Mouse (Mus musculus): ENCODE data around the gene Dnal1. TPM values are rescaled to one million over a fixed set of nuclear protein-coding genes. Genes with fewer than 3 reads are reported as not detected.

Gene Dnal1
- total RNA-seq, 2 experiments from 2014 or later: 8.5 to 8.8 TPM

GRCm38 (mm10) chr12:84125892-84126291, 11.7 kb downstream of the Dnal1 start:
- no peak for DNase-seq
- intact Hi-C loops (cut with DNase I): no loop called here

GRCm38 (mm10) chr12:84126899-84127298, 12.7 kb downstream of the Dnal1 start:
- no peak for DNase-seq
- intact Hi-C loops (cut with DNase I): no loop called here

- intact Hi-C loops (cut with DNase I): no loop called here
Observed at GRCm38 (mm10) chr12:84128576-84128975, 14.4 kb downstream of the Dnal1 start.

GRCm38 (mm10) chr12:84129931-84130330, 15.8 kb downstream of the Dnal1 start:
- intact Hi-C loops (cut with DNase I): no loop called here
- DNase-seq: no peak

More at GRCm38 (mm10) chr12:84128576-84128975, 14.4 kb downstream of the Dnal1 start:
- no peak for DNase-seq

- DNase-seq: peak in 1 of 2 experiments; percentile 37
- intact Hi-C loops (cut with DNase I): no loop called here
Observed at GRCm38 (mm10) chr12:84132265-84132664, 18.1 kb downstream of the Dnal1 start.

GRCm38 (mm10) chr12:84137131-84137530, 23.0 kb downstream of the Dnal1 start:
- no peak for DNase-seq
- intact Hi-C loops (cut with DNase I): no loop called here

- no peak for DNase-seq
- intact Hi-C loops (cut with DNase I): no loop called here
Observed at GRCm38 (mm10) chr12:84140135-84140534, 26.0 kb downstream of the Dnal1 start.

GRCm38 (mm10) chr12:84141271-84141670, 27.1 kb downstream of the Dnal1 start:
- DNase-seq: no peak
- intact Hi-C loops (cut with DNase I): no loop called here

- no peak for DNase-seq
- intact Hi-C loops (cut with DNase I): no loop called here
Observed at GRCm38 (mm10) chr12:84142281-84143050, 28.3 kb downstream of the Dnal1 start.

- intact Hi-C loops (cut with DNase I): loop anchor here (1.0 kb wide), 1 partner anchor 101 kb away; no protein-coding TSS in a partner anchor
- DNase-seq: peak; percentile 54 to 77
Observed at GRCm38 (mm10) chr12:84147954-84148621, 33.9 kb downstream of the Dnal1 start, which contains the start of gene Pnma1. Pnma1 (minus strand) TSS chr12:84148489.

GRCm38 (mm10) chr12:84148622-84149012, 34.5 kb downstream of the Dnal1 start:
- no peak for DNase-seq
- intact Hi-C loops (cut with DNase I): loop anchor here (1.0 kb wide), 1 partner anchor 101 kb away; no protein-coding TSS in a partner anchor

GRCm38 (mm10) chr12:84149971-84150370, 35.8 kb downstream of the Dnal1 start:
- DNase-seq: no peak
- intact Hi-C loops (cut with DNase I): no loop called here

GRCm38 (mm10) chr12:84150976-84151375, 36.8 kb downstream of the Dnal1 start:
- intact Hi-C loops (cut with DNase I): no loop called here
- no peak for DNase-seq

GRCm38 (mm10) chr12:84151911-84152310, 37.7 kb downstream of the Dnal1 start:
- intact Hi-C loops (cut with DNase I): no loop called here
- no peak for DNase-seq

- intact Hi-C loops (cut with DNase I): no loop called here
- DNase-seq: no peak
Observed at GRCm38 (mm10) chr12:84152352-84153190, 38.4 kb downstream of the Dnal1 start.

GRCm38 (mm10) chr12:84153414-84153813, 39.2 kb downstream of the Dnal1 start:
- intact Hi-C loops (cut with DNase I): no loop called here
- no peak for DNase-seq

- intact Hi-C loops (cut with DNase I): no loop called here
- DNase-seq: peak; percentile 65
Observed at GRCm38 (mm10) chr12:84154786-84155522, 40.8 kb downstream of the Dnal1 start.

- intact Hi-C loops (cut with DNase I): no loop called here
- DNase-seq: no peak
Observed at GRCm38 (mm10) chr12:84155523-84155871, 41.3 kb downstream of the Dnal1 start.

GRCm38 (mm10) chr12:84156210-84156609, 42.0 kb downstream of the Dnal1 start:
- intact Hi-C loops (cut with DNase I): no loop called here
- no peak for DNase-seq

GRCm38 (mm10) chr12:84158156-84158555, 44.0 kb downstream of the Dnal1 start:
- intact Hi-C loops (cut with DNase I): no loop called here
- no peak for DNase-seq

All from heart, postnatal 36 days (tissue).